Mouse (Mus musculus) cerebellum, adult 9-11 months (tissue): ENCODE data around the gene Casq2.

Experiments used
- DNase-seq: peaks from one replicate; pipeline ENCODE4 v3.0.0; 2022

Gene Casq2

GRCm38 (mm10) chr3:102083589-102084230, 2.5 kb upstream of the Casq2 start:
- no peak for DNase-seq

GRCm38 (mm10) chr3:102084833-102085491, 1.3 kb upstream of the Casq2 start:
- no peak for DNase-seq

GRCm38 (mm10) chr3:102085719-102086118, 496 bp upstream of the Casq2 start:
- no peak for DNase-seq

GRCm38 (mm10) chr3:102094841-102095240, 8.6 kb downstream of the Casq2 start:
- no peak for DNase-seq

- DNase-seq = no peak
These were observed 9.2 kb downstream of the Casq2 start for GRCm38 (mm10) chr3:102095412-102095811.

GRCm38 (mm10) chr3:102096366-102096765, 10.2 kb downstream of the Casq2 start:
- DNase-seq = no peak

- no peak for DNase-seq
These were observed 10.8 kb downstream of the Casq2 start for GRCm38 (mm10) chr3:102096976-102097375.

- DNase-seq = no peak
These were observed 13.0 kb downstream of the Casq2 start for GRCm38 (mm10) chr3:102099242-102099641.

GRCm38 (mm10) chr3:102099793-102100192, 13.6 kb downstream of the Casq2 start:
- DNase-seq = no peak

- DNase-seq = no peak
These were observed 15.2 kb downstream of the Casq2 start for GRCm38 (mm10) chr3:102101445-102101844.

GRCm38 (mm10) chr3:102103811-102104565, 17.8 kb downstream of the Casq2 start:
- DNase-seq = no peak

- DNase-seq = no peak
These were observed 22.0 kb downstream of the Casq2 start for GRCm38 (mm10) chr3:102108201-102108600.

- no peak for DNase-seq
These were observed 25.9 kb downstream of the Casq2 start for GRCm38 (mm10) chr3:102111979-102112599.

- no peak for DNase-seq
These were observed 34.7 kb downstream of the Casq2 start for GRCm38 (mm10) chr3:102120947-102121346.

- no peak for DNase-seq
These were observed 35.8 kb downstream of the Casq2 start for GRCm38 (mm10) chr3:102122046-102122445.

GRCm38 (mm10) chr3:102123654-102124053, 37.4 kb downstream of the Casq2 start:
- no peak for DNase-seq

GRCm38 (mm10) chr3:102125546-102125945, 39.3 kb downstream of the Casq2 start:
- DNase-seq = peak; percentile 28

GRCm38 (mm10) chr3:102127114-102127513, 40.9 kb downstream of the Casq2 start:
- DNase-seq = no peak

- DNase-seq = no peak
These were observed 42.0 kb downstream of the Casq2 start for GRCm38 (mm10) chr3:102128242-102128641.

- no peak for DNase-seq
These were observed 44.3 kb downstream of the Casq2 start for GRCm38 (mm10) chr3:102130478-102130877.

- no peak for DNase-seq
These were observed 45.6 kb downstream of the Casq2 start for GRCm38 (mm10) chr3:102131627-102132324.

GRCm38 (mm10) chr3:102135389-102136113, 49.3 kb downstream of the Casq2 start:
- no peak for DNase-seq
